26 mouse cellular contexts compared by ENCODE assay signal in genomic region chr6:64647661-64648060, GRCm38 (mm10).
DNase-seq lines count a peak whose midpoint lies in the region; ATAC-seq lines count a peak whose summit lies in the region.
"Had no signal": no experiment of that assay in that cellular context is flagged by ENCODE, and none has a peak within 500 bp of the region (broad histone marks: within the 10 kb centered on the region; RNA-seq: fewer than 3 reads in every experiment).

No protein-coding gene starts in this region.

- H3K9me3 ChIP-seq in hindbrain, embryonic 10.5 days = no peaks in the 10 kb centered on the region
- no peaks in the 10 kb centered on the region for H3K9me3 ChIP-seq in hindbrain, embryonic 12.5 days (replicated peaks)
- H3K9me3 ChIP-seq in midbrain, embryonic 11.5 days (ENCODE audit: control insufficient read depth, low read length) = no peaks in the 10 kb centered on the region
- H3K9me3 ChIP-seq in midbrain, embryonic 10.5 days (replicated peaks) = no peaks in the 10 kb centered on the region
- H3K9me3 ChIP-seq: embryonic facial prominence, embryonic 13.5 days; embryonic facial prominence, embryonic 15.5 days; forebrain, embryonic 10.5 days; forebrain, embryonic 12.5 days; G1E had no signal

- 0 out of 2 replicates have a peak overlapping the region, but pooled peaks have one; percentile 23 for H3K27ac ChIP-seq in hindbrain, embryonic 10.5 days
- no peak overlapping the region for H3K27ac ChIP-seq in hindbrain, embryonic 12.5 days
- no peak overlapping the region for H3K27ac ChIP-seq in midbrain, embryonic 11.5 days (ENCODE audit: low read depth, low read length)
- no peak overlapping the region for H3K27ac ChIP-seq in midbrain, embryonic 10.5 days (replicated peaks)
- H3K27ac ChIP-seq: embryonic facial prominence, embryonic 13.5 days; embryonic facial prominence, embryonic 15.5 days; forebrain, embryonic 10.5 days; forebrain, embryonic 12.5 days had no signal

- no peaks in the 10 kb centered on the region for H3K36me3 ChIP-seq in hindbrain, embryonic 10.5 days
- H3K36me3 ChIP-seq in hindbrain, embryonic 12.5 days = no peaks in the 10 kb centered on the region
- no peaks in the 10 kb centered on the region for H3K36me3 ChIP-seq in midbrain, embryonic 11.5 days (ENCODE audit: control insufficient read depth, insufficient read depth, low read length)
- no peaks in the 10 kb centered on the region for H3K36me3 ChIP-seq in midbrain, embryonic 10.5 days
- H3K36me3 ChIP-seq: embryonic facial prominence, embryonic 13.5 days; embryonic facial prominence, embryonic 15.5 days; forebrain, embryonic 10.5 days; forebrain, embryonic 12.5 days; G1E had no signal

- no peak overlapping the region for H3K9ac ChIP-seq in hindbrain, embryonic 12.5 days
- no peak overlapping the region for H3K9ac ChIP-seq in midbrain, embryonic 11.5 days (ENCODE audit: low read length)
- H3K9ac ChIP-seq: embryonic facial prominence, embryonic 13.5 days; embryonic facial prominence, embryonic 15.5 days; forebrain, embryonic 12.5 days had no signal

- no peak overlapping the region for H3K4me2 ChIP-seq in hindbrain, embryonic 12.5 days (replicated peaks)
- H3K4me2 ChIP-seq in midbrain, embryonic 11.5 days = no peak overlapping the region
- H3K4me2 ChIP-seq: embryonic facial prominence, embryonic 13.5 days; embryonic facial prominence, embryonic 15.5 days; forebrain, embryonic 12.5 days had no signal

- H3K4me1 ChIP-seq in hindbrain, embryonic 10.5 days (replicated peaks) = peaks cover 31% of the 10 kb centered on the region
- peaks cover 13% of the 10 kb centered on the region for H3K4me1 ChIP-seq in hindbrain, embryonic 12.5 days
- peaks cover 9% of the 10 kb centered on the region for H3K4me1 ChIP-seq in midbrain, embryonic 11.5 days (ENCODE audit: control insufficient read depth, insufficient read depth, low read length)
- H3K4me1 ChIP-seq in midbrain, embryonic 10.5 days = peaks cover 43% of the 10 kb centered on the region
- H3K4me1 ChIP-seq: embryonic facial prominence, embryonic 13.5 days; embryonic facial prominence, embryonic 15.5 days had no signal

- H3K4me3 ChIP-seq in hindbrain, embryonic 10.5 days = no peak overlapping the region
- H3K4me3 ChIP-seq in hindbrain, embryonic 12.5 days = no peak overlapping the region
- no peak overlapping the region for H3K4me3 ChIP-seq in midbrain, embryonic 11.5 days (ENCODE audit: low read depth, low read length)
- no peak overlapping the region for H3K4me3 ChIP-seq in midbrain, embryonic 10.5 days
- H3K4me3 ChIP-seq: embryonic facial prominence, embryonic 13.5 days; embryonic facial prominence, embryonic 15.5 days; erythroblast, embryonic 14.5 days; forebrain, embryonic 10.5 days; forebrain, embryonic 12.5 days had no signal

- no peak for ATAC-seq in hindbrain, embryonic 12.5 days (ENCODE audit: low FRiP score)
- no peak for ATAC-seq in midbrain, embryonic 11.5 days (ENCODE audit: low FRiP score)
- ATAC-seq: CD4-positive, CD25-positive, alpha-beta regulatory T cell, adult 4 months; forebrain, embryonic 14.5 days; forebrain, embryonic 16.5 days had no signal

- no peak for DNase-seq in hindbrain, embryonic 10.5 days (ENCODE audit: low spot score)
- DNase-seq in midbrain, embryonic 11.5 days (ENCODE audit: low spot score, missing footprints) = peak; percentile 59
- no peak for DNase-seq in midbrain, embryonic 10.5 days (ENCODE audit: low spot score)
- peak; percentile 93 for DNase-seq in Muller cell, postnatal 12 days (ENCODE audit: inconsistent ontology term)
- DNase-seq: adrenal gland, adult 2 months; adrenal gland, postnatal 10 days; adrenal gland, postnatal 25 days; B cell, adult 2 months; cerebellum, adult 11 months; cerebellum, adult 18-20 months; cerebellum, adult 8-10 months; cerebellum, adult 9-11 months; cerebellum, postnatal 14 days; cerebellum, postnatal 36 days; embryo, embryonic 11 days had no signal

- no peaks in the 10 kb centered on the region for H3K27me3 ChIP-seq in hindbrain, embryonic 10.5 days (ENCODE audit: insufficient read depth, poor library complexity, severe bottlenecking)
- no peaks in the 10 kb centered on the region for H3K27me3 ChIP-seq in hindbrain, embryonic 12.5 days
- H3K27me3 ChIP-seq in midbrain, embryonic 11.5 days (ENCODE audit: control insufficient read depth, insufficient read depth, low read length) = no peaks in the 10 kb centered on the region
- no peaks in the 10 kb centered on the region for H3K27me3 ChIP-seq in midbrain, embryonic 10.5 days (ENCODE audit: low read depth, poor library complexity, severe bottlenecking)
- H3K27me3 ChIP-seq: CH12.LX; embryonic facial prominence, embryonic 15.5 days; forebrain, embryonic 12.5 days had no signal

Comparison
In these comparisons a context has a peak if more than half of its experiments do, and no peak if none do; other contexts are left out.
1. DNase-seq: peak in midbrain, embryonic 11.5 days (single experiment) and Muller cell, postnatal 12 days (single experiment); none in hindbrain, embryonic 10.5 days (single experiment) and midbrain, embryonic 10.5 days (single experiment).